Comparison of ENCODE assay signal across 8 mouse cellular contexts in genomic region chr12:4233572-4234508, GRCm38 (mm10). TPM values are rescaled to one million over a fixed set of nuclear protein-coding genes. Genes with fewer than 3 reads are reported as not detected.
DNase-seq lines count a peak whose midpoint lies in the region; ATAC-seq and TF ChIP-seq lines count a peak whose summit lies in the region.

Gene Ptrhd1 (plus strand): TSS chr12:4234027.
Gene Cenpo (minus strand): TSS chr12:4234294.

- TF ChIP-seq CTCF in C2C12 (IDR thresholded peaks at IDR 0.05; ENCODE audit: control insufficient read depth, insufficient read depth, insufficient read length) = no peak
- TF ChIP-seq CTCF in brain, embryonic 14.5 days (IDR thresholded peaks at IDR 0.05; ENCODE audit: borderline replicate concordance, extremely low read depth, insufficient read depth, insufficient read length) = no peak
- TF ChIP-seq CTCF in liver, adult 2 months (IDR thresholded peaks at IDR 0.05; ENCODE audit: low read depth, low read length) = no peak

- H3K79me2 ChIP-seq in C2C12 (ENCODE audit: control insufficient read depth, insufficient read depth) = peaks cover 49% of the 10 kb centered on the region
- no peaks in the 10 kb centered on the region for H3K79me2 ChIP-seq in liver, adult 2 months (ENCODE audit: control insufficient read depth, insufficient read depth, low read length)
- peaks cover 8% of the 10 kb centered on the region for H3K79me2 ChIP-seq in myocyte (ENCODE audit: control insufficient read depth, insufficient read depth)

- H3K27me3 ChIP-seq in C2C12 (ENCODE audit: control insufficient read depth, insufficient read depth, insufficient read length) (no peaks in the 10 kb centered on the region), myocyte (ENCODE audit: control insufficient read depth, insufficient read depth, insufficient read length) (no peaks in the 10 kb centered on the region)
- H3K27me3 ChIP-seq in erythroblast, embryonic 14.5 days (ENCODE audit: control insufficient read depth) = no peaks in the 10 kb centered on the region
- no peaks in the 10 kb centered on the region for H3K27me3 ChIP-seq in heart, embryonic 11.5 days (ENCODE audit: control insufficient read depth, insufficient read depth, low read length)
- no peaks in the 10 kb centered on the region for H3K27me3 ChIP-seq in kidney, embryonic 16.5 days (ENCODE audit: insufficient read depth, low read length)
- H3K27me3 ChIP-seq in liver, adult 2 months (ENCODE audit: control insufficient read depth, insufficient read depth, low read length) = no peaks in the 10 kb centered on the region
- H3K27me3 ChIP-seq in splenic B cell, adult 2 months (ENCODE audit: control insufficient read depth, insufficient read depth, low read length, poor library complexity, severe bottlenecking) = no peaks in the 10 kb centered on the region

- peak within 1 kb of the TSS; percentile 90 for H3K27ac ChIP-seq in heart, embryonic 11.5 days (ENCODE audit: low read depth, low read length)
- H3K27ac ChIP-seq in kidney, embryonic 16.5 days (ENCODE audit: low read length) = peak within 1 kb of the TSS; percentile 96
- peak within 1 kb of the TSS; percentile 93 for H3K27ac ChIP-seq in liver, adult 2 months (replicated peaks; ENCODE audit: insufficient read depth, low read depth, low read length)

- peaks cover 34% of the 10 kb centered on the region for H3K4me1 ChIP-seq in erythroblast, embryonic 14.5 days (ENCODE audit: control insufficient read depth)
- H3K4me1 ChIP-seq in heart, embryonic 11.5 days (ENCODE audit: control insufficient read depth, insufficient read depth, low read length) = peaks cover 5% of the 10 kb centered on the region
- peaks cover 15% of the 10 kb centered on the region for H3K4me1 ChIP-seq in kidney, embryonic 16.5 days (ENCODE audit: insufficient read depth, low read length)
- peaks cover 5% of the 10 kb centered on the region; the same call in 1 of the 2 replicates for H3K4me1 ChIP-seq in liver, adult 2 months (ENCODE audit: control insufficient read depth, insufficient read depth, low read length)

- H3K4me3 ChIP-seq in C2C12 (ENCODE audit: insufficient read depth, poor library complexity, severe bottlenecking) = peak within 1 kb of the TSS; percentile 63
- H3K4me3 ChIP-seq in erythroblast, embryonic 14.5 days (replicated peaks) = peak within 1 kb of the TSS; percentile 93
- peak within 1 kb of the TSS; percentile 68 for H3K4me3 ChIP-seq in heart, embryonic 11.5 days (ENCODE audit: low read depth, low read length)
- peak within 1 kb of the TSS; percentile 70 for H3K4me3 ChIP-seq in kidney, embryonic 16.5 days (ENCODE audit: low read length)
- H3K4me3 ChIP-seq in liver, adult 2 months (ENCODE audit: insufficient read depth, low read depth, low read length) = peak within 1 kb of the TSS; percentile 78
- peak within 1 kb of the TSS; percentile 62 for H3K4me3 ChIP-seq in myocyte

- DNase-seq in brain, embryonic 14.5 days (ENCODE audit: low read depth) = peak; percentile 99
- peak; percentile 96 for DNase-seq in liver, adult 2 months (ENCODE audit: extremely low read depth, low read depth, low spot score)
- DNase-seq in splenic B cell, adult 2 months (ENCODE audit: low read depth, low spot score) = peak; percentile 97

- peaks cover 26% of the 10 kb centered on the region for H3K79me3 ChIP-seq in C2C12 (ENCODE audit: low read depth)

- peak; percentile 96 for ATAC-seq in heart, embryonic 11.5 days (replicated peaks; ENCODE audit: insufficient number of reproducible peaks, low FRiP score, low TSS enrichment)
- ATAC-seq in kidney, embryonic 16.5 days (ENCODE audit: low FRiP score, low TSS enrichment) = peak; percentile 99

- under 1% methylated on average over 50 of the region's 50 CpGs for WGBS in heart, embryonic 11.5 days (ENCODE audit: insufficient replicate concordance)
- under 1% methylated on average over 50 of the region's 50 CpGs for WGBS in kidney, embryonic 16.5 days
- under 1% methylated on average over 50 of the region's 50 CpGs for WGBS in liver, adult 2 months

- peak; percentile 20; the same call in 1 of the 2 replicates for TF ChIP-seq POLR2A in brain, embryonic 14.5 days (IDR thresholded peaks at IDR 0.05; ENCODE audit: borderline replicate concordance, extremely low read depth, insufficient read depth, insufficient read length, poor library complexity, severe bottlenecking)
- TF ChIP-seq POLR2A in liver, adult 2 months (IDR thresholded peaks at IDR 0.05; ENCODE audit: extremely low read depth, insufficient read depth, low read length) = 0 out of 2 replicates have a peak, but pooled peaks have one; percentile 31
- TF ChIP-seq POLR2A in myocyte (IDR thresholded peaks at IDR 0.05; ENCODE audit: insufficient read length, low read depth) = peak; percentile 76

- peak within 1 kb of the TSS; percentile 72 for H3K9ac ChIP-seq in heart, embryonic 11.5 days (ENCODE audit: low read depth, low read length)
- peak within 1 kb of the TSS; percentile 85 for H3K9ac ChIP-seq in kidney, embryonic 16.5 days (replicated peaks; ENCODE audit: low read length)
- H3K9ac ChIP-seq in liver, adult 2 months (ENCODE audit: low read depth, low read length) = peak within 1 kb of the TSS; percentile 85

- H3K9me3 ChIP-seq in erythroblast, embryonic 14.5 days (ENCODE audit: control insufficient read depth, low read length) = no peaks in the 10 kb centered on the region
- H3K9me3 ChIP-seq in heart, embryonic 11.5 days (replicated peaks; ENCODE audit: control insufficient read depth, low read length) = no peaks in the 10 kb centered on the region
- no peaks in the 10 kb centered on the region for H3K9me3 ChIP-seq in kidney, embryonic 16.5 days (ENCODE audit: low read length)

- H3K4me2 ChIP-seq in heart, embryonic 11.5 days = peak within 1 kb of the TSS; percentile 77
- peak within 1 kb of the TSS; percentile 69 for H3K4me2 ChIP-seq in kidney, embryonic 16.5 days (replicated peaks; ENCODE audit: low read depth, low read length)
- peak within 1 kb of the TSS; percentile 89 for H3K4me2 ChIP-seq in myocyte (ENCODE audit: low read depth)

- H3K36me3 ChIP-seq in C2C12 (ENCODE audit: control insufficient read depth, insufficient read depth) (peaks cover 33% of the 10 kb centered on the region), myocyte (ENCODE audit: control insufficient read depth, insufficient read depth) (peaks cover 14% of the 10 kb centered on the region)
- H3K36me3 ChIP-seq in erythroblast, embryonic 14.5 days (ENCODE audit: control insufficient read depth) = peaks cover 34% of the 10 kb centered on the region
- H3K36me3 ChIP-seq in heart, embryonic 11.5 days (ENCODE audit: control insufficient read depth, insufficient read depth, low read length) = peaks cover 6% of the 10 kb centered on the region; the same call in 1 of the 2 replicates
- H3K36me3 ChIP-seq in kidney, embryonic 16.5 days (ENCODE audit: insufficient read depth, low read length) = peaks cover 17% of the 10 kb centered on the region; the same call in 1 of the 2 replicates
- H3K36me3 ChIP-seq in liver, adult 2 months (ENCODE audit: control insufficient read depth, insufficient read depth, low read length) = 0 out of 2 replicates have a peak, but pooled peaks cover 2% of the 10 kb centered on the region
- H3K36me3 ChIP-seq in splenic B cell, adult 2 months (ENCODE audit: control insufficient read depth, insufficient read depth, low read length, poor library complexity, severe bottlenecking) = no peaks in the 10 kb centered on the region

- peak within 1 kb of the TSS; percentile 84 for H3ac ChIP-seq in C2C12 (ENCODE audit: control insufficient read depth, insufficient read length, low read depth)
- H3ac ChIP-seq in myocyte (ENCODE audit: control insufficient read depth, insufficient read length) = peak within 1 kb of the TSS; percentile 78

TF ChIP-seq in C2C12, 6 proteins besides CTCF, POLR2A, EP300 and RAD21:
- TF ChIP-seq MAX (IDR thresholded peaks at IDR 0.05) (peak; percentile 84), FOSL1 (IDR thresholded peaks at IDR 0.05; ENCODE audit: insufficient read depth, low read length, poor library complexity, severe bottlenecking) (no peak)
TF ChIP-seq in C2C12: peak in this region for 1.

TF ChIP-seq in myocyte, 11 proteins besides CTCF, POLR2A, EP300 and RAD21:
- peak in 1 of 3 experiments; percentile 1 for TF ChIP-seq MYOD1 (IDR thresholded peaks at IDR 0.05; ENCODE audit: control insufficient read depth in 1 of 3, insufficient read length in 2 of 3, low read depth in 2 of 3)
- peak; percentile 83 for TF ChIP-seq POLR2AphosphoS2 (IDR thresholded peaks at IDR 0.05; ENCODE audit: insufficient read length, low read depth)
- peak; percentile 97 for TF ChIP-seq E2F4 (IDR thresholded peaks at IDR 0.05; ENCODE audit: insufficient read depth)
- TF ChIP-seq USF1 (IDR thresholded peaks at IDR 0.05; ENCODE audit: low read depth) = peak; percentile 13
- TF ChIP-seq SRF (IDR thresholded peaks at IDR 0.05; ENCODE audit: control insufficient read depth, insufficient read length, low read depth) = peak; percentile 46
- no peak for TF ChIP-seq TCF3 (IDR thresholded peaks at IDR 0.05; ENCODE audit: insufficient read length, low read depth)
- peak; percentile 17 for TF ChIP-seq MAX (IDR thresholded peaks at IDR 0.05; ENCODE audit: low read depth)
- no peak for TF ChIP-seq REST (IDR thresholded peaks at IDR 0.05; ENCODE audit: insufficient read depth, insufficient read length)
- no peak for TF ChIP-seq CEBPB (IDR thresholded peaks at IDR 0.05; ENCODE audit: insufficient read depth, poor library complexity, severe bottlenecking)

RNA-seq across cellular contexts. Expression of gene Ptrhd1, which starts in this region (rescaled TPM):
- polyA plus RNA-seq in C2C12 (2012; fragmentation: generic; extraction: Trizol) (4.1 TPM), myocyte (2012; fragmentation: generic; extraction: Trizol) (3.5 TPM)
- 4.9 and 5.1 TPM in 2 replicates for polyA plus RNA-seq in brain, embryonic 14.5 days (2012; rRNA removed)
- 0.12 and 0.13 TPM in 2 replicates for polyA plus RNA-seq in erythroblast, embryonic 14.5 days (2012)
- 7.2 and 7.3 TPM in 2 replicates for polyA plus RNA-seq in heart, embryonic 11.5 days (2014; fragmentation: Nextera tagmentation; extraction: Ambion mirVana)
- polyA plus RNA-seq in kidney, embryonic 16.5 days (2015; fragmentation: Nextera tagmentation; extraction: Ambion mirVana) = 7.1 and 7.8 TPM in 2 replicates
- total RNA-seq in liver, adult 2 months (2014; rRNA removed) = 1.8 and 1.9 TPM in 2 replicates
- 2.1 and 2.3 TPM in 2 replicates for polyA plus RNA-seq in liver, adult 2 months (2012; rRNA removed)

RNA-seq across cellular contexts. Expression of gene Cenpo, which starts in this region (rescaled TPM):
- polyA plus RNA-seq in C2C12 (2012; fragmentation: generic; extraction: Trizol) (11.8 TPM), myocyte (2012; fragmentation: generic; extraction: Trizol) (5.5 TPM)
- 11.8 and 17.2 TPM in 2 replicates for polyA plus RNA-seq in brain, embryonic 14.5 days (2012; rRNA removed)
- polyA plus RNA-seq in erythroblast, embryonic 14.5 days (2012) = 0.13 and 0.41 TPM in 2 replicates
- 9.0 and 9.2 TPM in 2 replicates for polyA plus RNA-seq in heart, embryonic 11.5 days (2014; fragmentation: Nextera tagmentation; extraction: Ambion mirVana)
- polyA plus RNA-seq in kidney, embryonic 16.5 days (2015; fragmentation: Nextera tagmentation; extraction: Ambion mirVana) = 14.0 and 15.7 TPM in 2 replicates
- total RNA-seq in liver, adult 2 months (2014; rRNA removed) = 2.9 and 3.6 TPM in 2 replicates
- 2.4 and 4.0 TPM in 2 replicates for polyA plus RNA-seq in liver, adult 2 months (2012; rRNA removed)

Comparison
In these comparisons a context has a peak if more than half of its experiments do, and no peak if none do; other contexts are left out.
1. Peak in every context shown above with its lines: DNase-seq, ATAC-seq, H3K4me3 ChIP-seq and H3K27ac ChIP-seq.
2. POLR2A ChIP-seq: peak in every context shown above with its lines; median percentile 76 in myocyte; 31 in liver, adult 2 months; 20 in brain, embryonic 14.5 days.